Mouse (Mus musculus) midbrain, embryonic 12.5 days (tissue): ENCODE data around the gene Stam. TPM values are rescaled to one million over a fixed set of nuclear protein-coding genes. Genes with fewer than 3 reads are reported as not detected.
"Not testable (repeated sequence)": the region's sequence is repeated elsewhere in the genome, so short reads cannot be mapped to it uniquely, and the experiment has no call there.

ENCODE experiments used
- ATAC-seq: fragments of 200-750 bp; cut with Nextera tagmentation; 2 replicates; pipeline ENCODE4 v1.8.0; 2017; ENCODE audit warnings: low read depth, moderate TSS enrichment, moderate library complexity; ENCODE audit not compliant: low FRiP score
- H3K27ac ChIP-seq: fragments of 300-500 bp; sonication (generic); replicated peaks from 2 replicates; pipeline ENCODE4 v1.5.1; 2016; ENCODE audit warnings: mild to moderate bottlenecking
- H3K27me3 ChIP-seq: fragments of 300-500 bp; sonication (generic); 2 replicates; pipeline ENCODE4 v1.6.1; 2016; ENCODE audit warnings: mild to moderate bottlenecking
- H3K36me3 ChIP-seq: fragments of 300-500 bp; sonication (generic); 2 replicates; pipeline ENCODE4 v1.6.1; 2016
- H3K4me1 ChIP-seq: fragments of 300-500 bp; sonication (generic); 2 replicates; pipeline ENCODE4 v1.6.1; 2016
- H3K4me2 ChIP-seq: fragments of 300-500 bp; sonication (generic); replicated peaks from 2 replicates; pipeline ENCODE4 v1.6.1; 2016; ENCODE audit warnings: mild to moderate bottlenecking, moderate library complexity
- H3K4me3 ChIP-seq: fragments of 300-500 bp; sonication (generic); 2 replicates; pipeline ENCODE4 v1.5.1; 2016; ENCODE audit warnings: mild to moderate bottlenecking
- H3K9ac ChIP-seq: fragments of 300-500 bp; sonication (generic); replicated peaks from 2 replicates; pipeline ENCODE4 v1.6.1; 2016; ENCODE audit warnings: mild to moderate bottlenecking, moderate library complexity
- H3K9me3 ChIP-seq: fragments of 300-500 bp; sonication (generic); 2 replicates; pipeline ENCODE4 v1.6.1; 2016; ENCODE audit warnings: mild to moderate bottlenecking
- WGBS: fragments of 180-500 bp; shearing (Covaris S2); methylation state at CpG from one replicate; pipeline ENCODE4 v1.1.7; 2016; 5-methylcytosine and 5-hydroxymethylcytosine counted together
- polyA plus RNA-seq: library from polyadenylated mRNA; unstranded; fragments of >200 nt; fragmentation: Nextera tagmentation; extraction: Ambion mirVana; gene quantifications from 2 replicates; pipeline ENCODE4 v1.2.1, GENCODE M21; 2016

The Stam gene
- polyA plus RNA-seq, 1 experiment from 2014 or later: 100 TPM

DNA sequence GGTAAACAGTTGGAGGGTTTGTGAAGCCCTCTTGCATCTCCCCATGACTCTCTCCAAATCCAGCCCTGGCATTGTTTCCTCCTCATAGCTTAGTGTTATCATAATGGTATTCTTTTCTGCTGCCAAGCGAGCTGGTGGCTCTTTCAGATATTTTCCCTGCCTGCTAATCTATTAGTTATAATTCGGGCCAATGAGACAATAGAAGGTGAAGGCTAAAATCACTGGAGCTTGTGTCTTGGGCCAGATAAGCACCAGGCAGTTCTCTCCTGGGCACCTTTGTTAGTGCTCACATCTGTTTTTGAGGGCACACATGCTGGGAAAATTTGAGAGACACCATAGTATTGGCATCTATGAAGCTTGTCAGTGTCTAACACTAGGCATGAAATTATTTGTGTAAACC is 91.2 kb downstream of the Stam start:
- 51% methylated on average over 2 of the region's 2 CpGs for WGBS
- H3K4me2 ChIP-seq: no peak overlapping the region
- no peak for ATAC-seq
- no peak overlapping the region for H3K27ac ChIP-seq
- no peak overlapping the region for H3K4me3 ChIP-seq
- H3K9ac ChIP-seq: no peak overlapping the region
- H3K9me3 ChIP-seq: no peaks in the 10 kb centered on the region
- H3K36me3 ChIP-seq: no peaks in the 10 kb centered on the region
- H3K4me1 ChIP-seq: no peaks in the 10 kb centered on the region
- no peaks in the 10 kb centered on the region for H3K27me3 ChIP-seq

DNA sequence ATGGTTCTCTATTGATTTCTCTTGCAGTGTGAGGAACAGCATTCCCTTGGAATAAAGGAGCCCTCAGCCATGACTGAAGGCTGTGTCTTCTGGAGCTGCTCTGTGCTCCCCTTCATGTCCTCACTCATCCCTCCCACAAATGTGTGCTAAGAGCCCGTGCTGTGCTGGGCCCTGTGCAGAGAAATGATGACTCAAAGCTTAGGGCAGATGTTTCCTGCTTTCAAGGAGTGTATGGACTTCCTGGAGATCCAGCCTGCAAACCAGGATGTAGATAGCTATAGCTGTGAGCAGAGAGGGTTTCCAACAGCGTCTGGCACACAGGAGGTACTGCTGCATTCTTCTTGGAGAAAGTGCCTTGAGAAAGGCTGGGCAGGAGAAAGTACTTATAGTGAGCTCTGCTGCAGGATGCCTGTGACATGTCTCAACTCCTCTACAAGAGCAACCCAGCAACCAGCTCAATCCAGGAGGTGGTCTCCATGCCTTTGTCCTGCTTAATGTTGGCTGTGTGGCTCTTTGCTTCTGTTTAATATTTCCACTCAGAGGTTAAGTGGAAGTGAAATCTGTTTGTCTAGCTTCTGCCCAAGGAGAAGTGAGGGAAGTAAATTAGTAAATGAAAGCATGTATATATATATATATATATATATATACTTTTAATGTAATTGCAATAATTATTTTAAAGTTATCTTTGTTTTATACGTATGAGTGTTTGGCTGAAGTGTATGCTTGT is 91.9 kb downstream of the Stam start:
- 83% methylated on average over 3 of the region's 3 CpGs for WGBS
- H3K4me3 ChIP-seq: no peak overlapping the region
- H3K4me2 ChIP-seq: no peak overlapping the region
- H3K4me1 ChIP-seq: no peaks in the 10 kb centered on the region
- no peak for ATAC-seq
- H3K27ac ChIP-seq: no peak overlapping the region
- no peaks in the 10 kb centered on the region for H3K27me3 ChIP-seq
- H3K9ac ChIP-seq: no peak overlapping the region
- H3K9me3 ChIP-seq: no peaks in the 10 kb centered on the region
- H3K36me3 ChIP-seq: no peaks in the 10 kb centered on the region

DNA sequence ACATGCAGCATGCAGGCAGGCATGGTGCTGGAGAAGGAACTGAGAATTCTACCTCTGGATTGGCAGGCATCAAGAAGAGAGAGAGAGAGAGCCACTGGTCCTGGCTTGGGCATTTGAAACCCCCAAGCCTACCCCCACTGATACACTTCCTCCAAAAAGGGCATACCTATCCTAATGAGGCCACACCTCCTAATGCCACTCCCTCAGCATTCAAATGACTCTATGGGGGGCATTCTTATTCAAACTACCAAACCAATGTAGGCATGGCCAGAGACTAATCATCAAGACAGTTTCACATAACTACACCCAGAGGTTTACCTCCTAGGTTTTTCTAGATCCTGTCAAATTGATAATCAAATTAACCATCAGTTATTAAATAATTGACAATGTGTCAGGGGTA is 93.8 kb downstream of the Stam start:
- Histone ChIP-seq H3K4me3 (no peak overlapping the region), H3K4me2 (no peak overlapping the region), H3K9me3 (no peaks in the 10 kb centered on the region), H3K36me3 (no peaks in the 10 kb centered on the region), H3K9ac (no peak overlapping the region), H3K4me1 (no peaks in the 10 kb centered on the region), H3K27ac (no peak overlapping the region), H3K27me3 (no peaks in the 10 kb centered on the region)
- no peak for ATAC-seq

DNA sequence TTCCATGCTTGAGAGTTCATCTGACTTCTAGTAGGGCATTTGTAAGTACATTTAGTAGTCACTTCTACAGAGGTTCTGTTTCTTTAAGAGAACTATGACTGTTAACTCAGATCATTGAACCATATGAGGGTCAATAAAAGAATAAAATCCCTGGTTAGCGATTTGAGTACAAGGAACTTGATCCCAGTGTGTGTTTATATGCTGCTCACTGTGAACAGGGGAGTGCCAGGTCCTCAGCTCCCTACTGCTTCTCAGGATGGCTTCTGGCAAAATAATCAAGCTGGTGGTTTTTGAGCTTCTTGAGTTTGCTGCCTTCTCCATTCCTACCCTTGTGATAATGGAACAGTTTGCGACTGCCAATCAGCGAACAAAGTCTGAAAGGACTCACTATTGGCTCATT is 100.4 kb downstream of the Stam start, which contains the start of gene Tmem236:
Gene Tmem236 (plus strand): TSS at position 190 of the 400 bp plus-strand sequence.
- H3K4me2 ChIP-seq: no peak within 1 kb of the TSS

DNA sequence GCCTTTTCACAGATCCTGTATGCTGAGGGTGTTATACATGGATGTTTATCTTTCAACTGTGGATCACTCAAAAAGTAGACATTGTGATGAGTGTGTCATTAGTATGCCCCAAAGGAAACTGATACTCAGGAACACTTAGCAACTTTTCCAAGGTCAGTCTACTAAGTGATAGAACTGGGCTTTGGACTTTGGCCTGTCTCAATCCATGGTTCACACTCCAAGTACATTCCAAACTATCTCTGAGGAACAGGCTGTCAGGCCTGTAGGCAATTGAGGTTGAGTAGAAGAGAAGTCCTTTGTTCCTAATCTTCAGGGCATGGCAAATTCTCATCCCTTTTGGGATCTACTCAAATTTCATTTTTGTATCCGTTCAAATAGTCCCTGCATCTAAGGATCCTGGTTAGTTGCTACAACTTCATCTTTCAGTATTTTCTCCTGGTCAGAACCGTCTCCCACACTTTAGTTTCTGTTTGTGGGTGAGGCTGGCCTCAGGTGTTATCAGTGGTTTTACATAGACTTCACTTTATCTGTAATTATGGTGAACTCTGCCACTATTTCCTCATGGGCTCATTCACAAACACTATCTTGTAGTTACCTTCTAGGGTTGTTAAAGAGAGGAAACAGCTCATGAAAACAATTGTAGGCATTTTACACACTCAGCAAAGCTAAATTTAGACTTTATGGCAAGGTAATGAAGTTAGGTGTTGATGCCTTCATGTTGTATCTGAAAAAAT is 102.7 kb downstream of the Stam start:
- WGBS: 83% methylated on average over 2 of the region's 2 CpGs
- Histone ChIP-seq H3K4me1 (no peaks in the 10 kb centered on the region), H3K36me3 (no peaks in the 10 kb centered on the region), H3K9me3 (no peaks in the 10 kb centered on the region), H3K4me3 (no peak overlapping the region), H3K27me3 (no peaks in the 10 kb centered on the region), H3K9ac (no peak overlapping the region), H3K4me2 (no peak overlapping the region), H3K27ac (no peak overlapping the region)
- ATAC-seq: no peak

More for the DNA sequence above, 100.4 kb downstream of the Stam start, which contains the start of gene Tmem236:
- Histone ChIP-seq H3K9me3 (no peaks in the 10 kb centered on the region), H3K9ac (no peak within 1 kb of the TSS), H3K27me3 (no peaks in the 10 kb centered on the region), H3K36me3 (no peaks in the 10 kb centered on the region), H3K4me1 (no peaks in the 10 kb centered on the region), H3K27ac (no peak within 1 kb of the TSS), H3K4me3 (no peak within 1 kb of the TSS)
- no peak for ATAC-seq
- WGBS: 79% methylated on average over 3 of the region's 3 CpGs

DNA sequence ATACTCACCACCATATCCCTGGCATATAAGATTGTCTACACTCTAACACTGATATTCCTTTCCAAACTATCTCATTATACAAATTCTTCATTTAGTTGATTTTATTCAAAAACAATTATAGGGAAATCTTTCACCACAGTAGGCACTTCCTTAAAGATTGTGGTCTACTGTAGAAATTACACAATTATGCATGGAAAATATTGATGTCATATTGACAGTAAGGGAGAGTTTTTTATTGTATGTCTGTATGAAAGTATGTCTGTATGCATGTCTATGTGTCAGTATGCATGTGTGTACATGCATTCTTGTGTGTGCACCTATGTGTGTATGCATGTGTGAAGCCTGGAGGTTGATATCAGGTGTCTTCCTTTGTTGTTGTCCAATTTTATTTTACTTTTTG is 110.5 kb downstream of the Stam start:
- no peak overlapping the region for H3K4me2 ChIP-seq
- H3K27ac ChIP-seq: no peak overlapping the region
- no peak overlapping the region for H3K9ac ChIP-seq
- no peak overlapping the region for H3K4me3 ChIP-seq
- no peaks in the 10 kb centered on the region for H3K9me3 ChIP-seq
- H3K27me3 ChIP-seq: no peaks in the 10 kb centered on the region
- H3K4me1 ChIP-seq: no peaks in the 10 kb centered on the region
- no peaks in the 10 kb centered on the region for H3K36me3 ChIP-seq
- no peak for ATAC-seq

DNA sequence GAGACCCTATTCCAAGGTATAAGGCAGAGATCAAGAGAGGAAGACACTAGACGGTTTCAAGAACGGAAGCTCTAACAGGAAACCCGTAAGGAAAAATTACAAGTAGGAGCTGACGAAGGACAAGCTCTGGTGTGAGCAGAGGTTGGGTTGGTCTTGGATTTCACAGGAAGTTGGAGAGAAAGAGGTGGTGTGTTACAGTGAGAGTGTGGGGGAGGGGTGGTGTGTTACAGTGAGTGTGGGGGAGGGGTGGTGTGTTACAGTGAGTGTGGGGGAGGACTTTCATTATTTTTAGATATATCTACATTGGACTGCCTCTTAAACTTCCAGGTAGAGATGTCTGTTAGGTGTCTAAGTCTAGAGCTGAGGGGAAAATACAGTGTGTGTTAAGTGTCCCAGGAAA is 116.8 kb downstream of the Stam start:
- H3K36me3 ChIP-seq: no peaks in the 10 kb centered on the region
- H3K27ac ChIP-seq: no peak overlapping the region
- H3K4me3 ChIP-seq: no peak overlapping the region
- no peaks in the 10 kb centered on the region for H3K27me3 ChIP-seq
- no peaks in the 10 kb centered on the region for H3K9me3 ChIP-seq
- no peak overlapping the region for H3K4me2 ChIP-seq
- ATAC-seq: no peak
- WGBS: 90% methylated on average over 4 of the region's 4 CpGs
- no peaks in the 10 kb centered on the region for H3K4me1 ChIP-seq
- no peak overlapping the region for H3K9ac ChIP-seq

DNA sequence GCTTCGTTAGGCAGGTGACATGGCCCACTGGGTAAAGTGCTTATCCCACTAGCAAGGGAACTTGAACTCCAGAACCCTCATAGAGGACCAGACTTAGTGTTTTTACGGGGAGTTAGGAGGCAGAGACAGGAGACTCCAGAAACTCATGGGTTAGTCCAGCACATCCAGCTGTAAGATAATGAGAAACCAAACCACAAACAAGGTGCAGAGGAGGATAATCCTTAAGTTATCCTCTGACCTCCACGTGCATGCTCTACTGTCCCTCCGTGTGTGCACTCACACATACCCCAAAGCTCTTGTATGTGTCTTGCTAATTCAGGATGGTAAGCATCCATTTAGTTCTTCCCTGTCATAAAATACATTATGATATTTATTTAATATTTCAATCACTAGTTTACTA is 117.7 kb downstream of the Stam start:
- Histone ChIP-seq H3K4me3 (no peak overlapping the region), H3K4me2 (no peak overlapping the region), H3K27me3 (no peaks in the 10 kb centered on the region), H3K4me1 (no peaks in the 10 kb centered on the region), H3K9ac (no peak overlapping the region), H3K27ac (no peak overlapping the region), H3K9me3 (no peaks in the 10 kb centered on the region), H3K36me3 (no peaks in the 10 kb centered on the region)
- WGBS: 77% methylated on average over 4 of the region's 4 CpGs
- no peak for ATAC-seq

DNA sequence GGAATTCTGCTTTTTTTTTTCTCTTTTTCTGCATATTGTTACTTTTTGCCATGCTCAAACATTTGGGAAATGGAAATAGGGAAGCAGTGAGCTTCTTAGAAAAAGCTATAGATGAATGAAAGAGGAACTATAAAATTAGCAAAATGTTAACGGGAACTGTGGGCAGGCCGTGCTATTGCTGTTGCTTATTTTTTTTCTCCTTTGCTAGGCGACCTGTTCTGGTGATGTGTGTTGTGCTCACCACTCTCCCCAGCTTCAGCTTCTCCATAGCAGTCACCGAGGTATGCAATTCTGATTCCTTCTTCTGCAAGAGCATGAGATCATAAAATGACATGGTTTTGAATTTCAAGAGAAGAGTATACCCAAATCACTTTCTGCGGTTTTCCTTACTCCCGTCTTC is 118.1 kb downstream of the Stam start:
- WGBS: 91% methylated on average over 6 of the region's 6 CpGs
- H3K27me3 ChIP-seq: no peaks in the 10 kb centered on the region
- ATAC-seq: no peak
- H3K27ac ChIP-seq: no peak overlapping the region
- H3K4me1 ChIP-seq: no peaks in the 10 kb centered on the region
- no peak overlapping the region for H3K4me3 ChIP-seq
- no peak overlapping the region for H3K9ac ChIP-seq
- H3K4me2 ChIP-seq: no peak overlapping the region
- no peaks in the 10 kb centered on the region for H3K9me3 ChIP-seq
- H3K36me3 ChIP-seq: no peaks in the 10 kb centered on the region

DNA sequence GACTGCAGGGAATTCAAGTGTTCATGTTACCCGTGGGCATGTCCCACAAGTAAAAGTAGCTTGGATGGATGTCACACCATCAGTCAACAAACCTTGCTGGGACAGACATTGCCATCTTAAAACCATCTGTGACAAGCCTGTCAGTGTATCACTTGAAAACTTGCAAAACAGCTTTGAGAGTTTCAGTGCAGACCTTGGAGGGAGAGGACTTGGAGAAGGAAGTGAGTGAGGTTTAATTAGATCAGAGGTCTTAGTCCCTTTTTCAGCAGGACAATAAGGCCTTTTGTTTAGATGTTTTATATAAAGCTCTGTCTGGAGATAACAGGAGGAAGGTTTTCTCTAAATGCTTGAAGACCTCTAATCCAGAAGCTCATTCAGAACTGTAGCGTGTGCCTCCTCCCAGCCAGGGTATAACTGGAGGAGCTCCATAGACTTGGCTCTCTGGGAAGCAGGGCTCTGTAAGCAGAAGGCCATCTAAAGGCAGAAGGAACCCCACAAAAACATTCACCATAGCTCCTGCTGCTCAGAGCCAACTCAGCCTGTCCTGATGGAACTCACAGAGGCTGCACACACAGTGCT is 124.5 kb downstream of the Stam start:
- ATAC-seq: not testable (repeated sequence)

More for the DNA sequence above, 124.5 kb downstream of the Stam start:
- not testable (repeated sequence) for H3K4me1 ChIP-seq, H3K9me3 ChIP-seq, H3K4me2 ChIP-seq, H3K4me3 ChIP-seq, H3K27ac ChIP-seq, H3K36me3 ChIP-seq, H3K9ac ChIP-seq, H3K27me3 ChIP-seq
- no CpG with 5 or more reads among the region's 2 CpGs for WGBS
